Mouse (Mus musculus): ENCODE results near the gene Gm4131.

- TF ChIP-seq CTCF (conservative IDR thresholded peaks at IDR 0.05; ENCODE audit: low read length), result no peak
- TF ChIP-seq POU5F1 (IDR thresholded peaks at IDR 0.05; ENCODE audit: borderline replicate concordance, low read length), result no peak
Measured at GRCm38 (mm10) chr14:62440036-62440435, 126.7 kb downstream of the Gm4131 start.

Data from E14TG2a.4 (cell line).